Mouse (Mus musculus) C2C12 (cell line): Measurements from ENCODE around the gene Map3k5. TPM values are rescaled to one million over a fixed set of nuclear protein-coding genes. Genes with fewer than 3 reads are reported as not detected.

Experiments used
- H3K27me3 ChIP-seq: one replicate; pipeline ENCODE4 v1.6.1; 2011; ENCODE audit not compliant: control insufficient read depth, insufficient read depth, insufficient read length
- H3K36me3 ChIP-seq: one replicate; pipeline ENCODE4 v1.6.1; 2011; ENCODE audit not compliant: control insufficient read depth, insufficient read depth
- H3K4me3 ChIP-seq: one replicate; pipeline ENCODE4 v1.5.1; 2011; ENCODE audit warnings: mild to moderate bottlenecking, control low read depth; ENCODE audit not compliant: poor library complexity, insufficient read depth, severe bottlenecking
- H3K79me2 ChIP-seq: one replicate; pipeline ENCODE4 v1.6.1; 2011; ENCODE audit not compliant: control insufficient read depth, insufficient read depth
- H3K79me3 ChIP-seq: one replicate; pipeline ENCODE4 v1.6.1; 2011; ENCODE audit warnings: low read depth, control low read depth
- H3ac ChIP-seq: one replicate; pipeline ENCODE3; 2011; ENCODE audit warnings: low read depth; ENCODE audit not compliant: control insufficient read depth, insufficient read length
- CEBPB ChIP-seq: IDR thresholded peaks from one replicate; pipeline ENCODE4 v1.6.1; 2011; ENCODE audit warnings: low read depth, mild to moderate bottlenecking, control low read depth, moderate library complexity
- CTCF ChIP-seq: IDR thresholded peaks from one replicate; pipeline ENCODE4 v1.5.1; 2011; ENCODE audit not compliant: control insufficient read depth, insufficient read depth, insufficient read length
- FOSL1 ChIP-seq: IDR thresholded peaks from one replicate; pipeline ENCODE4 v1.8.0; 2011; ENCODE audit warnings: mild to moderate bottlenecking, low read length; ENCODE audit not compliant: poor library complexity, insufficient read depth, severe bottlenecking
- MAX ChIP-seq: IDR thresholded peaks from one replicate; pipeline ENCODE4 v1.6.1; 2011; ENCODE audit warnings: mild to moderate bottlenecking, control low read depth
- MYOD1 ChIP-seq: IDR thresholded peaks from one replicate; pipeline ENCODE4 v1.6.1; 2011; ENCODE audit warnings: low read depth; ENCODE audit not compliant: control insufficient read depth, insufficient read length
- MYOG ChIP-seq: IDR thresholded peaks from one replicate; pipeline ENCODE4 v1.6.1; 2011; ENCODE audit not compliant: control insufficient read depth, insufficient read length; ENCODE audit errors: extremely low read depth
- USF1 ChIP-seq: IDR thresholded peaks from one replicate; pipeline ENCODE4 v1.6.1; 2011; ENCODE audit warnings: low read depth, mild to moderate bottlenecking, control low read depth, moderate library complexity
- polyA plus RNA-seq: library from polyadenylated mRNA; unstranded; fragments of >200 nt; fragmentation: generic; extraction: Trizol; gene quantifications from one replicate; pipeline ENCODE4 v1.2.1, GENCODE M21; 2012; ENCODE audit warnings: missing spikeins

The Map3k5 gene
- polyA plus RNA-seq, 1 experiment = 0.55 TPM

- TF ChIP-seq USF1 (no peak), CEBPB (no peak), MYOD1 (no peak), CTCF (no peak), MYOG (no peak), MAX (no peak), FOSL1 (no peak)
- Histone ChIP-seq H3K4me3 (no peak overlapping the region), H3ac (no peak overlapping the region), H3K79me3 (no peaks in the 10 kb centered on the region), H3K36me3 (no peaks in the 10 kb centered on the region), H3K79me2 (no peaks in the 10 kb centered on the region), H3K27me3 (no peaks in the 10 kb centered on the region)
Observed at GRCm38 (mm10) chr10:20022608-20023340, 88.5 kb downstream of the Map3k5 start.

- H3K79me2 ChIP-seq = no peaks in the 10 kb centered on the region
- TF ChIP-seq MYOD1 = no peak
- TF ChIP-seq FOSL1 = no peak
- no peak for TF ChIP-seq USF1
- TF ChIP-seq CTCF = no peak
- no peak for TF ChIP-seq MAX
- TF ChIP-seq MYOG = no peak
- no peak for TF ChIP-seq CEBPB
Observed at GRCm38 (mm10) chr10:20023524-20023923, 89.3 kb downstream of the Map3k5 start.

GRCm38 (mm10) chr10:20024891-20025290, 90.6 kb downstream of the Map3k5 start:
- H3K36me3 ChIP-seq = no peaks in the 10 kb centered on the region
- TF ChIP-seq MYOG (no peak), CEBPB (no peak), MYOD1 (no peak), MAX (no peak), FOSL1 (no peak), USF1 (no peak), CTCF (no peak)
- H3K4me3 ChIP-seq = no peak overlapping the region

More at GRCm38 (mm10) chr10:20023524-20023923, 89.3 kb downstream of the Map3k5 start:
- Histone ChIP-seq H3K4me3 (no peak overlapping the region), H3K36me3 (no peaks in the 10 kb centered on the region), H3ac (no peak overlapping the region), H3K27me3 (no peaks in the 10 kb centered on the region), H3K79me3 (no peaks in the 10 kb centered on the region)

GRCm38 (mm10) chr10:20025781-20026520, 91.7 kb downstream of the Map3k5 start:
- no peaks in the 10 kb centered on the region for H3K36me3 ChIP-seq
- H3K79me3 ChIP-seq = no peaks in the 10 kb centered on the region
- no peaks in the 10 kb centered on the region for H3K27me3 ChIP-seq
- no peak overlapping the region for H3ac ChIP-seq
- H3K4me3 ChIP-seq = no peak overlapping the region
- no peak for TF ChIP-seq USF1
- TF ChIP-seq MAX = no peak
- H3K79me2 ChIP-seq = no peaks in the 10 kb centered on the region

More at GRCm38 (mm10) chr10:20024891-20025290, 90.6 kb downstream of the Map3k5 start:
- no peaks in the 10 kb centered on the region for H3K79me3 ChIP-seq
- no peak overlapping the region for H3ac ChIP-seq
- H3K27me3 ChIP-seq = no peaks in the 10 kb centered on the region
- no peaks in the 10 kb centered on the region for H3K79me2 ChIP-seq

- H3K79me2 ChIP-seq = no peaks in the 10 kb centered on the region
- no peak overlapping the region for H3ac ChIP-seq
- TF ChIP-seq FOSL1 (no peak), CEBPB (no peak), MYOG (no peak), MYOD1 (no peak), CTCF (no peak), MAX (no peak), USF1 (no peak)
- H3K79me3 ChIP-seq = no peaks in the 10 kb centered on the region
- H3K4me3 ChIP-seq = no peak overlapping the region
- H3K27me3 ChIP-seq = no peaks in the 10 kb centered on the region
- no peaks in the 10 kb centered on the region for H3K36me3 ChIP-seq
Observed at GRCm38 (mm10) chr10:20030703-20031102, 96.4 kb downstream of the Map3k5 start.
